Mouse (Mus musculus): ENCODE measurements around the gene Kif5c. TPM values are rescaled to one million over a fixed set of nuclear protein-coding genes. Genes with fewer than 3 reads are reported as not detected.

The Kif5c gene
- polyA plus RNA-seq, 1 experiment from 2014 or later, result 0.77 TPM

- Histone ChIP-seq H3K4me1 (replicated peaks) (no peaks in the 10 kb centered on the region), H3K27ac (no peak overlapping the region), H3K9me3 (replicated peaks) (no peaks in the 10 kb centered on the region), H3K27me3 (no peaks in the 10 kb centered on the region), H3K4me2 (no peak overlapping the region), H3K9ac (no peak overlapping the region), H3K36me3 (no peaks in the 10 kb centered on the region), H3K4me3 (no peak overlapping the region)
- no peak for ATAC-seq (replicated peaks; ENCODE audit: insufficient number of reproducible peaks, insufficient read depth, low FRiP score, low read depth)
- 65% methylated on average over 7 of the region's 7 CpGs for WGBS
These were observed 8.5 kb downstream of the Kif5c start for GRCm38 (mm10) chr2:49627611-49628010.

- H3K4me3 ChIP-seq, result no peak overlapping the region
- no peak for ATAC-seq (replicated peaks; ENCODE audit: insufficient number of reproducible peaks, insufficient read depth, low FRiP score, low read depth)
- H3K27ac ChIP-seq, result no peak overlapping the region
- no peak overlapping the region for H3K9ac ChIP-seq
- H3K9me3 ChIP-seq (replicated peaks), result no peaks in the 10 kb centered on the region
- no peaks in the 10 kb centered on the region for H3K36me3 ChIP-seq
- H3K27me3 ChIP-seq, result no peaks in the 10 kb centered on the region
- 66% methylated on average over 6 of the region's 6 CpGs for WGBS
- no peaks in the 10 kb centered on the region for H3K4me1 ChIP-seq (replicated peaks)
- H3K4me2 ChIP-seq, result no peak overlapping the region
These were observed 9.1 kb downstream of the Kif5c start for GRCm38 (mm10) chr2:49628094-49628705.

GRCm38 (mm10) chr2:49629181-49629580 lies 10.1 kb downstream of the Kif5c start:
- H3K4me2 ChIP-seq, result no peak overlapping the region
- no peak overlapping the region for H3K4me3 ChIP-seq
- no peak for ATAC-seq (replicated peaks; ENCODE audit: insufficient number of reproducible peaks, insufficient read depth, low FRiP score, low read depth)
- H3K4me1 ChIP-seq (replicated peaks), result no peaks in the 10 kb centered on the region
- H3K27ac ChIP-seq, result no peak overlapping the region
- H3K9me3 ChIP-seq (replicated peaks), result no peaks in the 10 kb centered on the region
- H3K36me3 ChIP-seq, result no peaks in the 10 kb centered on the region
- WGBS, result 85% methylated on average over 12 of the region's 12 CpGs
- H3K9ac ChIP-seq, result no peak overlapping the region
- H3K27me3 ChIP-seq, result no peaks in the 10 kb centered on the region

GRCm38 (mm10) chr2:49630636-49631035 lies 11.5 kb downstream of the Kif5c start:
- ATAC-seq (replicated peaks; ENCODE audit: insufficient number of reproducible peaks, insufficient read depth, low FRiP score, low read depth), result no peak
- Histone ChIP-seq H3K27ac (no peak overlapping the region), H3K36me3 (no peaks in the 10 kb centered on the region), H3K27me3 (no peaks in the 10 kb centered on the region), H3K4me2 (no peak overlapping the region), H3K9me3 (replicated peaks) (no peaks in the 10 kb centered on the region), H3K9ac (no peak overlapping the region), H3K4me1 (replicated peaks) (no peaks in the 10 kb centered on the region), H3K4me3 (no peak overlapping the region)
- WGBS, result 81% methylated on average over 6 of the region's 6 CpGs

GRCm38 (mm10) chr2:49633231-49633630 lies 14.1 kb downstream of the Kif5c start:
- WGBS, result 75% methylated on average over 9 of the region's 9 CpGs
- Histone ChIP-seq H3K27me3 (no peaks in the 10 kb centered on the region), H3K27ac (no peak overlapping the region), H3K36me3 (no peaks in the 10 kb centered on the region), H3K9ac (no peak overlapping the region), H3K4me2 (no peak overlapping the region), H3K9me3 (replicated peaks) (no peaks in the 10 kb centered on the region), H3K4me1 (replicated peaks) (no peaks in the 10 kb centered on the region), H3K4me3 (no peak overlapping the region)
- ATAC-seq (replicated peaks; ENCODE audit: insufficient number of reproducible peaks, insufficient read depth, low FRiP score, low read depth), result no peak

- Histone ChIP-seq H3K9ac (no peak overlapping the region), H3K4me3 (no peak overlapping the region), H3K27ac (no peak overlapping the region), H3K4me1 (replicated peaks) (no peaks in the 10 kb centered on the region), H3K4me2 (no peak overlapping the region), H3K27me3 (no peaks in the 10 kb centered on the region), H3K36me3 (no peaks in the 10 kb centered on the region), H3K9me3 (replicated peaks) (no peaks in the 10 kb centered on the region)
- 79% methylated on average over 3 of the region's 3 CpGs for WGBS
- no peak for ATAC-seq (replicated peaks; ENCODE audit: insufficient number of reproducible peaks, insufficient read depth, low FRiP score, low read depth)
These were observed 23.7 kb downstream of the Kif5c start for GRCm38 (mm10) chr2:49642761-49643160.

GRCm38 (mm10) chr2:49643756-49644155 lies 24.7 kb downstream of the Kif5c start:
- Histone ChIP-seq H3K9me3 (replicated peaks) (no peaks in the 10 kb centered on the region), H3K27ac (no peak overlapping the region), H3K4me3 (no peak overlapping the region), H3K9ac (no peak overlapping the region), H3K36me3 (no peaks in the 10 kb centered on the region), H3K4me1 (replicated peaks) (peaks cover 7% of the 10 kb centered on the region), H3K27me3 (no peaks in the 10 kb centered on the region), H3K4me2 (no peak overlapping the region)
- WGBS, result 73% methylated on average over 8 of the region's 8 CpGs
- no peak for ATAC-seq (replicated peaks; ENCODE audit: insufficient number of reproducible peaks, insufficient read depth, low FRiP score, low read depth)

- H3K9ac ChIP-seq, result no peak overlapping the region
- no peaks in the 10 kb centered on the region for H3K9me3 ChIP-seq (replicated peaks)
- no peaks in the 10 kb centered on the region for H3K36me3 ChIP-seq
- H3K4me1 ChIP-seq (replicated peaks), result peaks cover 15% of the 10 kb centered on the region
- no peak overlapping the region for H3K27ac ChIP-seq
- H3K27me3 ChIP-seq, result no peaks in the 10 kb centered on the region
- no peak overlapping the region for H3K4me2 ChIP-seq
- no peak for ATAC-seq (replicated peaks; ENCODE audit: insufficient number of reproducible peaks, insufficient read depth, low FRiP score, low read depth)
- 84% methylated on average over 6 of the region's 6 CpGs for WGBS
- H3K4me3 ChIP-seq, result no peak overlapping the region
These were observed 28.5 kb downstream of the Kif5c start for GRCm38 (mm10) chr2:49647591-49647990.

GRCm38 (mm10) chr2:49648344-49648743 lies 29.2 kb downstream of the Kif5c start:
- no peaks in the 10 kb centered on the region for H3K27me3 ChIP-seq
- no peaks in the 10 kb centered on the region for H3K36me3 ChIP-seq
- H3K4me3 ChIP-seq, result no peak overlapping the region
- no peak overlapping the region for H3K9ac ChIP-seq
- H3K4me2 ChIP-seq, result peak overlapping the region; percentile 28; the same call in 1 of the 2 replicates
- H3K27ac ChIP-seq, result no peak overlapping the region
- 29% methylated on average over 9 of the region's 9 CpGs for WGBS
- peaks cover 15% of the 10 kb centered on the region for H3K4me1 ChIP-seq (replicated peaks)
- ATAC-seq (replicated peaks; ENCODE audit: insufficient number of reproducible peaks, insufficient read depth, low FRiP score, low read depth), result no peak
- no peaks in the 10 kb centered on the region for H3K9me3 ChIP-seq (replicated peaks)

- 66% methylated on average over 6 of the region's 6 CpGs for WGBS
- Histone ChIP-seq H3K9ac (no peak overlapping the region), H3K36me3 (no peaks in the 10 kb centered on the region), H3K4me1 (replicated peaks) (peaks cover 15% of the 10 kb centered on the region), H3K27ac (no peak overlapping the region), H3K27me3 (no peaks in the 10 kb centered on the region), H3K4me2 (peak overlapping the region; percentile 28; the same call in 1 of the 2 replicates), H3K4me3 (no peak overlapping the region), H3K9me3 (replicated peaks) (no peaks in the 10 kb centered on the region)
- ATAC-seq (replicated peaks; ENCODE audit: insufficient number of reproducible peaks, insufficient read depth, low FRiP score, low read depth), result no peak
These were observed 29.7 kb downstream of the Kif5c start for GRCm38 (mm10) chr2:49648806-49649205.

GRCm38 (mm10) chr2:49649211-49649610 lies 30.1 kb downstream of the Kif5c start:
- ATAC-seq (replicated peaks; ENCODE audit: insufficient number of reproducible peaks, insufficient read depth, low FRiP score, low read depth), result no peak
- Histone ChIP-seq H3K27me3 (no peaks in the 10 kb centered on the region), H3K4me3 (no peak overlapping the region), H3K9me3 (replicated peaks) (no peaks in the 10 kb centered on the region), H3K4me2 (peak overlapping the region; percentile 24), H3K27ac (no peak overlapping the region), H3K4me1 (replicated peaks) (peaks cover 15% of the 10 kb centered on the region), H3K36me3 (no peaks in the 10 kb centered on the region), H3K9ac (no peak overlapping the region)
- WGBS, result 40% methylated on average over 10 of the region's 10 CpGs

GRCm38 (mm10) chr2:49651737-49652136 lies 32.6 kb downstream of the Kif5c start:
- no peaks in the 10 kb centered on the region for H3K36me3 ChIP-seq
- no peaks in the 10 kb centered on the region for H3K27me3 ChIP-seq
- no peak overlapping the region for H3K27ac ChIP-seq
- no peaks in the 10 kb centered on the region for H3K9me3 ChIP-seq (replicated peaks)
- H3K4me2 ChIP-seq, result no peak overlapping the region
- peaks cover 18% of the 10 kb centered on the region for H3K4me1 ChIP-seq (replicated peaks)
- ATAC-seq (replicated peaks; ENCODE audit: insufficient number of reproducible peaks, insufficient read depth, low FRiP score, low read depth), result no peak
- H3K4me3 ChIP-seq, result no peak overlapping the region
- WGBS, result 40% methylated on average over 1 of the region's 1 CpGs
- no peak overlapping the region for H3K9ac ChIP-seq

All from heart, embryonic 15.5 days (tissue).